Mouse (Mus musculus): ENCODE results near the gene Mrpl12.

The Mrpl12 gene

DNA sequence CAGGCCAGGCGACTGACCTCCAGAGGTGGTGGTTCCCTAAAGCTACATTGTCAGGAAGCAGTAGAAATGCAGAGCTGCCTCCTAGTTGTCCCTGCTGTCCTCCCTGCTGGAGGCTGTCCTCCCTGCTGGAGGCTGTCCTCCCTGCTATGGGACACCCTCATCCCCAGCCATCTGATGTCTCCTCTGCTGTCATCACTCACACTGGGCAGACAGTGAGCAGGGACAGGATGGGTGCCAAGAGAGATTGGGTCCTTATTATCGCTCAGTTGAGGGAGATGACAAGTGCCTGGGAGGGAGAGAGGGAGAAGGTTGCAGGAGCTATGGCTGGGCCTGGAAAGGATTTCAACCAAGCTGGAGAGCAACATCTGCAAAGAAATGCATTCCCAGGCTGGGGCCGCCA, 50.7 kb downstream of the Mrpl12 start:
- DNase-seq (ENCODE audit: extremely low read depth, low read depth), result no peak

DNA sequence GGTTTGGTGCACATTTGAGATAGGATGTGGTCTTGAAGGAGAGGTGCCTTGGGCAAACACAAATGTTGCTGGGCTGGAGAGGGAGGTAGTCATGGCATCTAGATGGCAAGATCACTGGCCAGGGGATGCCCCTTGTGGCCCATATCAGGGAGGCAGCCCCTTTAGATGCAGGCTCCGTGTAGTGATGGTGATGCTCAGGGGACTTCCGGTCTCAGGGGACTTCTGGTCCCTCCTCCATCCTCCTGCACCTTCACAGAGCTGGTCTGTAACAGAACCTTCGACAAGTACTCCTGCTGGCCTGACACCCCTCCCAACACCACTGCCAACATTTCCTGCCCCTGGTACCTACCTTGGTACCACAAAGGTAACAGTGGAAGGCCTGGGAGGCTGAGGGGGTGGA, 51.4 kb downstream of the Mrpl12 start:
- no peak for DNase-seq (ENCODE audit: extremely low read depth, low read depth)

DNA sequence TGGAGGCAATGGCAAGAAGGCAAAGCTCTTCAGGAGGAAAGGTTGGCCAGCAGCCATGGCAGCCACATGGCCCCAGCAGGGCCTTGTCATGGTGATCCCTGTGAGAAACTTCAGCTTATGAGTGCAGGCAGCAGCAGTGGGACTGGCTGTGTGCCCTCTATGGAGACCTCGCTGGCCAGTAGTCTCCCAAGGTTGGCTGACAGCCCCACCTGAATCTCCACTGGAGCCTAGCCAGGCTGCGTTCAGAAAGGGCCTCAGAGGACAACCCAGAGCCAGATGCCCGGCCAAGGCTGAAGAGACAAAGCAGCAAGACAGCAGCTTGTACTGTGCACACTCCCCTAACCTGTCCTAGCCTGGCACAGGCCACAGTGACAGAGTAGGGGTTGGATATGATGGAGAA, 54.1 kb downstream of the Mrpl12 start:
- no peak for DNase-seq (ENCODE audit: extremely low read depth, low read depth)
